Mouse (Mus musculus): ENCODE results near the gene Zfp638. TPM values are rescaled to one million over a fixed set of nuclear protein-coding genes. Genes with fewer than 3 reads are reported as not detected.

Zfp638 gene
- polyA plus RNA-seq, 1 experiment from 2014 or later: 102 TPM

- Histone ChIP-seq H3K4me2 (ENCODE audit: low read depth) (no peak overlapping the region), H3K9me3 (ENCODE audit: control insufficient read depth, low read length) (no peaks in the 10 kb centered on the region), H3K9ac (ENCODE audit: low read length) (no peak overlapping the region), H3K36me3 (ENCODE audit: control insufficient read depth, insufficient read depth, low read length) (no peaks in the 10 kb centered on the region; the same call in 1 of the 2 replicates), H3K4me3 (ENCODE audit: low read depth, low read length) (no peak overlapping the region), H3K4me1 (ENCODE audit: control insufficient read depth, insufficient read depth, low read length) (no peaks in the 10 kb centered on the region), H3K27me3 (ENCODE audit: control insufficient read depth, insufficient read depth, low read length) (no peaks in the 10 kb centered on the region), H3K27ac (ENCODE audit: low read depth, low read length) (no peak overlapping the region)
- ATAC-seq (ENCODE audit: insufficient read depth, low FRiP score, low TSS enrichment) (no peak), DNase-seq (ENCODE audit: low spot score) (no peak)
- 84% methylated on average over 2 of the region's 2 CpGs for WGBS
Observed at GRCm38 (mm10) chr6:83928225-83928624, 61.3 kb downstream of the Zfp638 start.

- Histone ChIP-seq H3K27me3 (ENCODE audit: control insufficient read depth, insufficient read depth, low read length) (no peaks in the 10 kb centered on the region), H3K4me2 (ENCODE audit: low read depth) (no peak overlapping the region), H3K4me1 (ENCODE audit: control insufficient read depth, insufficient read depth, low read length) (no peaks in the 10 kb centered on the region), H3K9me3 (ENCODE audit: control insufficient read depth, low read length) (no peaks in the 10 kb centered on the region), H3K4me3 (ENCODE audit: low read depth, low read length) (no peak overlapping the region), H3K9ac (ENCODE audit: low read length) (no peak overlapping the region), H3K36me3 (ENCODE audit: control insufficient read depth, insufficient read depth, low read length) (peaks cover 3% of the 10 kb centered on the region; the same call in 1 of the 2 replicates), H3K27ac (ENCODE audit: low read depth, low read length) (no peak overlapping the region)
- no peak for ATAC-seq (ENCODE audit: insufficient read depth, low FRiP score, low TSS enrichment)
- DNase-seq (ENCODE audit: low spot score): no peak
- WGBS: 99% methylated on average over 2 of the region's 2 CpGs
Observed at GRCm38 (mm10) chr6:83939492-83939891, 72.6 kb downstream of the Zfp638 start.

- Histone ChIP-seq H3K36me3 (ENCODE audit: control insufficient read depth, insufficient read depth, low read length) (peaks cover 5% of the 10 kb centered on the region; the same call in 1 of the 2 replicates), H3K4me3 (ENCODE audit: low read depth, low read length) (no peak overlapping the region), H3K27ac (ENCODE audit: low read depth, low read length) (no peak overlapping the region), H3K9ac (ENCODE audit: low read length) (no peak overlapping the region), H3K4me1 (ENCODE audit: control insufficient read depth, insufficient read depth, low read length) (no peaks in the 10 kb centered on the region), H3K27me3 (ENCODE audit: control insufficient read depth, insufficient read depth, low read length) (no peaks in the 10 kb centered on the region), H3K4me2 (ENCODE audit: low read depth) (no peak overlapping the region), H3K9me3 (ENCODE audit: control insufficient read depth, low read length) (no peaks in the 10 kb centered on the region)
- ATAC-seq (ENCODE audit: insufficient read depth, low FRiP score, low TSS enrichment): no peak
- 96% methylated on average over 13 of the region's 13 CpGs for WGBS
- DNase-seq (ENCODE audit: low spot score): no peak
Observed at GRCm38 (mm10) chr6:83942806-83943205, 75.9 kb downstream of the Zfp638 start.

GRCm38 (mm10) chr6:83953603-83954002 lies 86.7 kb downstream of the Zfp638 start:
- no peaks in the 10 kb centered on the region for H3K27me3 ChIP-seq (ENCODE audit: control insufficient read depth, insufficient read depth, low read length)
- no peak for DNase-seq (ENCODE audit: low spot score)
- H3K4me3 ChIP-seq (ENCODE audit: low read depth, low read length): no peak overlapping the region
- H3K4me2 ChIP-seq (ENCODE audit: low read depth): no peak overlapping the region
- no peaks in the 10 kb centered on the region for H3K9me3 ChIP-seq (ENCODE audit: control insufficient read depth, low read length)
- ATAC-seq (ENCODE audit: insufficient read depth, low FRiP score, low TSS enrichment): no peak
- peaks cover 3% of the 10 kb centered on the region for H3K36me3 ChIP-seq (ENCODE audit: control insufficient read depth, insufficient read depth, low read length)
- no peak overlapping the region for H3K9ac ChIP-seq (ENCODE audit: low read length)
- no peak overlapping the region for H3K27ac ChIP-seq (ENCODE audit: low read depth, low read length)
- no peaks in the 10 kb centered on the region for H3K4me1 ChIP-seq (ENCODE audit: control insufficient read depth, insufficient read depth, low read length)

GRCm38 (mm10) chr6:83987642-83988041 lies 120.7 kb downstream of the Zfp638 start:
- WGBS: 95% methylated on average over 5 of the region's 5 CpGs
- no peak for ATAC-seq (ENCODE audit: insufficient read depth, low FRiP score, low TSS enrichment)
- no peak overlapping the region for H3K9ac ChIP-seq (ENCODE audit: low read length)
- H3K4me1 ChIP-seq (ENCODE audit: control insufficient read depth, insufficient read depth, low read length): no peaks in the 10 kb centered on the region
- H3K27me3 ChIP-seq (ENCODE audit: control insufficient read depth, insufficient read depth, low read length): no peaks in the 10 kb centered on the region
- H3K27ac ChIP-seq (ENCODE audit: low read depth, low read length): no peak overlapping the region
- no peaks in the 10 kb centered on the region for H3K9me3 ChIP-seq (ENCODE audit: control insufficient read depth, low read length)
- H3K36me3 ChIP-seq (ENCODE audit: control insufficient read depth, insufficient read depth, low read length): no peaks in the 10 kb centered on the region
- H3K4me2 ChIP-seq (ENCODE audit: low read depth): no peak overlapping the region
- H3K4me3 ChIP-seq (ENCODE audit: low read depth, low read length): no peak overlapping the region
- no peak for DNase-seq (ENCODE audit: low spot score)

GRCm38 (mm10) chr6:84002716-84003115 lies 135.8 kb downstream of the Zfp638 start:
- no peak overlapping the region for H3K9ac ChIP-seq (ENCODE audit: low read length)
- no peak for ATAC-seq (ENCODE audit: insufficient read depth, low FRiP score, low TSS enrichment)
- no peak for DNase-seq (ENCODE audit: low spot score)
- no peaks in the 10 kb centered on the region for H3K9me3 ChIP-seq (ENCODE audit: control insufficient read depth, low read length)
- H3K4me2 ChIP-seq (ENCODE audit: low read depth): no peak overlapping the region
- H3K4me1 ChIP-seq (ENCODE audit: control insufficient read depth, insufficient read depth, low read length): no peaks in the 10 kb centered on the region
- no peak overlapping the region for H3K4me3 ChIP-seq (ENCODE audit: low read depth, low read length)
- H3K27ac ChIP-seq (ENCODE audit: low read depth, low read length): no peak overlapping the region
- peaks cover 3% of the 10 kb centered on the region; the same call in 1 of the 2 replicates for H3K36me3 ChIP-seq (ENCODE audit: control insufficient read depth, insufficient read depth, low read length)
- 64% methylated on average over 1 of the region's 1 CpGs for WGBS
- H3K27me3 ChIP-seq (ENCODE audit: control insufficient read depth, insufficient read depth, low read length): no peaks in the 10 kb centered on the region

- H3K9ac ChIP-seq (ENCODE audit: low read length): no peak overlapping the region
- H3K27ac ChIP-seq (ENCODE audit: low read depth, low read length): no peak overlapping the region
- WGBS: 82% methylated on average over 4 of the region's 4 CpGs
- 0 out of 2 replicates have a peak, but pooled peaks cover 3% of the 10 kb centered on the region for H3K27me3 ChIP-seq (ENCODE audit: control insufficient read depth, insufficient read depth, low read length)
- DNase-seq (ENCODE audit: low spot score) (no peak), ATAC-seq (ENCODE audit: insufficient read depth, low FRiP score, low TSS enrichment) (no peak)
- no peak overlapping the region for H3K4me2 ChIP-seq (ENCODE audit: low read depth)
- peaks cover 8% of the 10 kb centered on the region for H3K4me1 ChIP-seq (ENCODE audit: control insufficient read depth, insufficient read depth, low read length)
- no peak overlapping the region for H3K4me3 ChIP-seq (ENCODE audit: low read depth, low read length)
- no peaks in the 10 kb centered on the region for H3K36me3 ChIP-seq (ENCODE audit: control insufficient read depth, insufficient read depth, low read length)
- H3K9me3 ChIP-seq (ENCODE audit: control insufficient read depth, low read length): no peaks in the 10 kb centered on the region
Observed at GRCm38 (mm10) chr6:84004295-84004694, 137.4 kb downstream of the Zfp638 start.

- DNase-seq (ENCODE audit: low spot score) (peak; percentile 61), ATAC-seq (ENCODE audit: insufficient read depth, low FRiP score, low TSS enrichment) (no peak)
- H3K9ac ChIP-seq (ENCODE audit: low read length): peak within 1 kb of the TSS; percentile 35
- H3K27ac ChIP-seq (ENCODE audit: low read depth, low read length): no peak within 1 kb of the TSS
- no peaks in the 10 kb centered on the region for H3K36me3 ChIP-seq (ENCODE audit: control insufficient read depth, insufficient read depth, low read length)
- H3K27me3 ChIP-seq (ENCODE audit: control insufficient read depth, insufficient read depth, low read length): 0 out of 2 replicates have a peak, but pooled peaks cover 3% of the 10 kb centered on the region
- peaks cover 25% of the 10 kb centered on the region for H3K4me1 ChIP-seq (ENCODE audit: control insufficient read depth, insufficient read depth, low read length)
- H3K4me2 ChIP-seq (ENCODE audit: low read depth): peak within 1 kb of the TSS; percentile 71
- no peaks in the 10 kb centered on the region for H3K9me3 ChIP-seq (ENCODE audit: control insufficient read depth, low read length)
- peak within 1 kb of the TSS; percentile 32 for H3K4me3 ChIP-seq (ENCODE audit: low read depth, low read length)
- under 1% methylated on average over 41 of the region's 41 CpGs for WGBS
Observed at GRCm38 (mm10) chr6:84008363-84009171, 141.7 kb downstream of the Zfp638 start, which contains the start of gene Dysf. Gene Dysf, plus strand, starts transcription at chr6:84008590.
